Mouse (Mus musculus): ENCODE data around the gene Kcnab1.
"Not testable (repeated sequence)": the region's sequence is repeated elsewhere in the genome, so short reads cannot be mapped to it uniquely, and the experiment has no call there.

The Kcnab1 gene

DNA sequence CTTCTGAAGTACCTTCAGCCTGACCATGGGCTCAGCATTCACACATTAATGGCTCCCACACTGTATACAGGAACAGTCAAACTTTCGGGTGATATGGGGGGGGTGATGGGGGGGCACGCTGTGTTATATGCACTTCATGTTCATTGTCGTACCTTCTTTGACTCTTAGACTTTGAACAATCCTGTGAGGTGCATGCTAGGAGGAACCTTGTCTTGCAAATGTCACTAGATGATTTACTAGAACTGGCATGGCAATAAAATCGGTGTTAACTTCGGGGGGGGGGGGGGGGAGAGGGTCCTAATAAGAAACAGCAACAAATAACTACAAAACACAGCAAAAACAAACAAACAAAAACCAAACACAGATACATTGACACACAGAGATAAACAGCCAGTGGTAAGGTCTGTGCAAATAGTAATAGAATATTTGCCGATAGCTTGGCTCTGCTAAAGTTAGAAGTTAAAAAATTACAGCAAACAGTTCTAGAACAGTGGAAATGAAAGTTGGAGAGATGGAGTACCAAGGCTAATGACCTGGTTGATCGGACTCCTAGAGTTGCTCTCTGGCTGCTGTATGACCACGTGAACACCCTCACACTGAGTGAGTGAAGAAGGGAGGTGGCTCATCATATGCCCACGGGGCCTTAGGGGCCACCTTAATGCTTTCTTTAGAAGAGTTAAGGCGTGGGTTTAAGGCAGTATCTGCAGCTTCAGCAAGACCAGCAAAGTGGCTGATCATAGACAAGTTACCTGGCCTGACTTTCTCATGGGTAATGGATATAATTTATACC lies 256.9 kb downstream of the Kcnab1 start:
- DNase-seq (ENCODE audit: low spot score in 2 of 2): no peak

DNA sequence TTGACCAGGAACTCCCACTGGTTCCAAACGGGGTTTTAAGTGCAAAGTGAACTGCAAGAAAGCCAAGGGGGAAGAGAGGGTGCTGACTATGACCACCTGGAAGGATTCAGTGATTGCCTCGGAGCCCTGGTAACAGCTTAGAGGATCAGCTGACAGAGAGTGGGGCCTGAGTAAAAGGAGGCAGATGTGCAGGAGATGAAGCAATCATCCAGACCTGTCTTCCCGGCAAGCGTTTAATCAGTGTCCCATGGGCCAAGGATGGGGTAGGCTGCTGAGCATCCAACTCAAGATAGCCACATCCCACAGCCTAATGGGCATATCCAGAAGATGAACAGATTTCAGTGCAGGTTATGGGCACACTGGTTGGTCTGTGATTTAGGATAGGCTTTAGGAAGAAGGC lies 258.8 kb downstream of the Kcnab1 start:
- DNase-seq (ENCODE audit: low spot score in 2 of 2): no peak

DNA sequence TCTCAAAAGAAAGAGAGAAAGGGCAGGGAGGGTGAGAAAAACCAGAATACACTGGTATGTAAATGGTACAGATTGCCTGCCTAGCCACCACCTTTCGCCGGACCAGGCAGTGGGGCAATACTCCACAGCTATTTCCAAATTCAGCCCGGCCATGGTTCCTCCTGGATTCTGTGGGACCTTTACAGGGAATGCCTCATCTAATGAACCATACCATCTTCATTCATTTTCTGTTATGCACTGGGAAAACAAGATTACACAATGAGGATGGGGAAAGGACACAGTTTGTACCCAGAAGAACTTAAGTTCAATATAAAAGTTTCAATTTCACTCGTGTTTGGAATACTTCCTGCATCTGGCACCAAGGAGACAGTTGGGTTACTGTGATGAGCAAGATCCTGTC lies 263.4 kb downstream of the Kcnab1 start:
- DNase-seq (ENCODE audit: low spot score in 2 of 2): no peak

DNA sequence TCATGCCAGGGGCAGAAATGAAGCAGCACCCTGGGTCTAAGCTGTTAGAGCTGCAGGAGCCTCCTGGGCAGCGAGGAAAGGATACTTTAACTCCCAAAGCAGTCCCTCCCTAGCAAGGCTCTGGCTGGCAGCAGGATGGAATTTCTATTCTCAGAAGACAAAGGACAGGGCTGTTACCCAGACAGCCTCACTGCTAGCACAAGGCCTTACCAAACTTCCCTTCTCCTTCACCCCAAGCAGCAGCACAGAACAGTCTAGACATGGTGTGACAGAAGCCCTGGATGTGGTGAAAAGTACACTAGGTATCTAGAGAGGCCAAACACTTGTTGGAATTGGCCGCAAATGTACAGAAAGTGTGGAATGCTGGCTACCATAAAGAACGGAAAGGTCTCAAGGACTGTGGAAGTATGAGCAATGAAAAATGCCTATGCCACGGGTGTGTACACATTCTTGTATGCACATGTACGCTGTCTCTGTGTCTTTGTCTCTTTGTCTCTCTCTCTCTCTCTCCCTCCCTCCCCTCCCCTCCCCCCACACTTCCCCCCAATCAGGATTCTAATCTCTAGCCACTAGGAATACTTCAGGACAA lies 264.5 kb downstream of the Kcnab1 start:
- DNase-seq (ENCODE audit: low spot score in 2 of 2): no peak

GRCm38 (mm10) chr3:65374729-65375128 lies 265.5 kb downstream of the Kcnab1 start:
- DNase-seq (ENCODE audit: low spot score in 2 of 2): no peak

DNA sequence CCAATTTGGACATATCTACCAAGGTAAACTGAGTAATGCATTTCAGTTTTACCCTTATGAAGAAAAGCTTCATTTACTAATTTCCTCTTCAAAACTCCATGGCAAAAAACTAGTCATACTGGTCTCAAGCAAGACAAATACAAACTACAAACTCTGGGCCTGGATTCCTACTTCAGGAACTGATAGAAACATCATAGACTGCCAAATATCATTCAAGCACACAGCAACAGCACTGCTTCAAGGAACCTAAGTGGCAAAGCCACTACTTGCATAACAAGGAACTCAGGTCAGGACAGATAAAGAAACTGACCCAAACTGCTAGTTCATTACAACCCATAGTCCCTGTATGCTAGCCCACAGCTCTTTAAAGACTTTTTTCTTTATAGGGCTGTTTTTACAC lies 269.5 kb downstream of the Kcnab1 start:
- no peak for DNase-seq (ENCODE audit: low spot score in 2 of 2)

DNA sequence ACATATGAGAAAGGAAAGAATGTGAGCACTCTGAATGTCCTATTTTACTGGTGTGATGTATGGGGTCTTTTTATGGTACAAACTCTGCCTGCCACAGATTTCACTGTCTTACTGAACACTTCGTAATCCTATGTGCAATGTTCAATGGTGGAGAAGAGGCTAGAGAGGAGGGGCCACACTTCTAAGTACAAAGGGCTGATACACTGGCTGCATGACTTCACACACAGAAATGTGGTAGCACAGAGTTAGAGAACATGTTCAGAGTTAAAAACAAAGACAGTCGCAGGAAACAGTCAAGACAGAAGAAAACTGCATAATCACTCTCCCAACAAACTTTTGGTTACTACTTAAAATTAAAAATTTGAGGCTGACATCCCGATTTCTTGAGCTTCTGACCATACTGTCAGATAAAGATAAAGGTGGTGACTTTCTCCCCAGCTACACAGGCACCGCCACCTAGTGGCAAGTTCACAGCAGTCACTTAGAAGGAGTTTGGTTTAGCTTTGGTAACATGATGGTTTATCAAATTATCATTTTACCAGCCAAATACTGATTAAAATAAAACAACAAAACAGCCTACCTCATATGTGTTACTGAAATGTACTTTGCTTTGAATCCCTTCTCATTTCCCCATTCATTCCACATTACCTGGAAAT lies 270.8 kb downstream of the Kcnab1 start:
- DNase-seq (ENCODE audit: low spot score in 2 of 2): peak in 1 of 2 experiments; percentile 21

GRCm38 (mm10) chr3:65381094-65381493 lies 271.9 kb downstream of the Kcnab1 start:
- no peak for DNase-seq (ENCODE audit: low spot score in 2 of 2)

DNA sequence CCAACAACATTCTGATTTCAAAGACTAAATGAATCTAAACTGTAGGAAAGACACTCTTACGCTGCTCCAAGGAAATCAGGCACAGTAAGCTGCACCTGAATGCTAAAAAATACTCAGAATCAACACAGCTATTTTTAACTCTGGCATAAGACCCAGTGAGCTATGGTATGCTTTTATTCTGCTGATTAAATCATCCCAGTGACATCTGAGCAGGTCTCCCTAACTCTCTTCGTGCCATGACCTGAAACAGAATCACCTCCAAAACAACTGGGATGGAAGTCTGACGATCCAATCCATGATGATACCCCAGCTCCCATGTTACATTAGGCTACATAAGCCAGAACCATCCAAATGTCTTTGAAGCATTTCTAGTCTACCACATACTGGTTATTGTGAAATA lies 275.2 kb downstream of the Kcnab1 start:
- no peak for DNase-seq (ENCODE audit: low spot score in 2 of 2)

DNA sequence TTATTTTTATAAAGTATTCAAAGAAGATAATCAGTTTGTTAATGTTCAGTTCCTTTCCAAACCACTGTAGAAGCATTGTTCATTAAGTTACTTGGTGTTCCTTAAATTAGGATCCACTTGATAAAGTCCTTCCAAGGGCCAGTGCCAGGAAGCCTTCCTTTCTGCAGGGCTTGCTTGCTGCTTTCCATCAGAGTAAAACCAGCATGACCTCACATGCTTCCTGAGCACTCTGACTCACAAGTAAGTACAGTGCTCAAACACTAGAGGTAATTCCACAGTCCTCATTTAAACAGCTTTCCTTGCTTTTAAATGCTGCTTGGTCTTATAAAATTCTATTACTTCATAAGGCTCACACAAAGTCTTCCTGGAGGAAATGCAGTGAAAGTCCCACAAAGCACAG lies 276.6 kb downstream of the Kcnab1 start:
- DNase-seq (ENCODE audit: low spot score in 2 of 2): no peak

DNA sequence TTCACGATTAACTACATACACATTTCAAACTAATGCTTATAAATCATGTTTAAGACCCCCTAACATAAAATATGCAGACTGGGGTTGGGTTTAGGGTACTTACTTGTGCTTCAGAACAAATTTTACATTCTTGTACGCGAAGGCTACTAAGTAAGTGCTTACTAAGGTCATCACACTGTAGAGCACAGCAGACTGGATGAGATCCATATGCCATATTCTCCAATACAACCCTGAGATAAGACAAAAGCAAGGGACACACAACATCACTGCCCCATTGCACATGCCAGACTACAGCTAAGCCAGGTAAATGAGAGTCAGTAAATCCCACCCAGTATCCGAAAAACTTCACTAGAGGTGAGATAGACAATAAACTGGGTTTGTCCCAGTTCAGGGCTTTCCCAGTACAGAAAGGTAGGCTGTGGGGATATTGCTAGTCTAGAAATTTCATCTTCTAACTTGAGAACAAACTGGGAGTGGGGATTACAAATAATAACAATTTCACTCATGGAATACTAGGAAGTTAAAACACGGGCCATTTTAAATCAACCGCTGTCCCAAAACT lies 282.1 kb downstream of the Kcnab1 start:
- DNase-seq (ENCODE audit: low spot score in 2 of 2): no peak

GRCm38 (mm10) chr3:65391784-65392420 lies 282.7 kb downstream of the Kcnab1 start:
- DNase-seq (ENCODE audit: low spot score in 2 of 2): peak in 1 of 2 experiments; percentile 17

DNA sequence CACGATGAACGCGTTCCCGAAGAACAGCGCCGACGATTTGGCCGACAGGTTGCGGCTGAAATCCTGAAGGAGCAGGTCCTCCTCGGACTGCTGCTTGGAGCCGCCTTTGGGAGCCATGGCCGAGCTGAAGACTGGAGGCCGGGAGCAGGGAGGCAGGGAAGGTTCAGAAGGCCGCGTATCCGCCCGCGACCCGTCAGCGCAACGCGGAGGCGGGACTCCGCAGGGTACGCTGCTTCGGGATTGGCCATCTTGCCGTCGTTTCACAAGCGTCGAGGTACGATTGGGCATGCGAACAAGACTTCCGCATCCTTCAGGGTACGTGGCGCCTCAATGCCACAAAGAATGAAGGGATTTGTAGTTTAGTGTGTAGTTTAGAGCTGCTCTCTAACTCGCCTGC lies 283.2 kb downstream of the Kcnab1 start, which contains the start of gene Ssr3:
Gene Ssr3 (minus strand): TSS at position 203 of the 397 bp plus-strand sequence.
- DNase-seq (ENCODE audit: low spot score in 2 of 2): peak; percentile 96 to 99

DNA sequence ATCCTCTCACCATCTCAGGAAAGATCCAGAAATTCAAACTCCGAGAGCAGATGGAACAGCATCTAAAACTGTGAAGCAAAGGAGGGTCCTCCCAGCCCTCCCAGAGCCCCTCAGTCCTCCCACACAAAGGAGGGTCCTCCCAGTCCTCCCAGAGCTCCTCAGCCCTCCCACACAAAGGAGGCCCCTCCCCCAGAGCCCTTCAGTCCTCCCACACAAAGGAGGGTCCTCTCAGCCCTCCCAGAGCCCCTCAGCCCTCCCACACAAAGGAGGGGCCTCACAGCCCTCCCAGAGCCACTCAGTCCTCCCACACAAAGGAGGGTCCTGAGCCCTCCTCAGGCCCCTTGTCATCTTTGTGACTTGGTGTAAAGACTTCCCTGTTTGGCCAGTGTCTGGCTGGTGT lies 285.9 kb downstream of the Kcnab1 start:
- not testable (repeated sequence) for DNase-seq (ENCODE audit: low spot score in 2 of 2)

DNA sequence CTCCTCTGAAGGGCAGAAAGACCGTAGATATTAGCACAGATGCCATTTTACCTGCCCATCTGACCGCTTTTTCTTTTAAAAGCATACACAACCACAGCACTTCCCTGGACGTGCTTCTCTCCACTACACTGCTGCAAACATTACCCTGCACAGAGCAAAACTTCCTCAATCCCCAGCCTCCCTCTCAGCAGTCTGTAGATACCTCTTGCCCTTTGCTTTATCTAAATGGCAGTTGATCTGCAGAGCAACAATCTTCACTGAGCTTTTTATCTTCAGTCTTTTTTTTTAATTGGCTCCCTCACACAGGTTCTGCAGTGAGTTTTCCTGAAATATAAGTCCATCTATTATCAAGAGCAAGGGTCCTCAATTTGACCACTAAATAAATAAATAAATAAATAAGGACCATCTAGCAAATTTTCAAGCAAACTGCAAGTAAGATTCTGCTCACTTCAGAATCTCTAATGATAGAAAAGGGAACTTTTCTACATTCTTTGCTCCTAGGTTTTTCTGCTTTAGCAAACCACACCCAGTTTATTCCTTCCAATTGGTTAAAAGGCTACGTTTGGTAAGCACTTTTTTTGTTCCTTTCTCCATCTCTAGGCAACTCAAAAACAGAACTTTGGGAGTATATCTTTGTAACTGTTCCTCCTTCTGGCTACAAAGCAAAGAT lies 287.8 kb downstream of the Kcnab1 start:
- DNase-seq (ENCODE audit: low spot score in 2 of 2): no peak

DNA sequence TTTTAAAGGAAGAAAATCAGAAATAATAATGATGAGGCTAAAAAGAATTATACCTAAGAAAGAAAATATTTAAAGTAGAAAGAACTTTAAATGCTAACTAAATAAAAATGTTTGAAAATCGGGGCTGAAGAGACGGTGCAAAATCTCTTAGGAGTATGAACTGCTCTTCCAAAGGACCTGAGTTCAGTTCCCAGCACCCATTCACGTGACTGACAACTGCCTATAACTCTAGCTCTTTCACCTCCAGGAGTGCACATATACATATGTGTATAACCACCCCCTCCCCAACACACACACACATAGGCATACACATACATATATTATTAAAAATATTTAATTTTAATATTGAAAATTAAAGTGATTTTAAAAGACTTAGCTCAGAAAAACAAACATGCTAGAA lies 288.4 kb downstream of the Kcnab1 start:
- no peak for DNase-seq (ENCODE audit: low spot score in 2 of 2)

GRCm38 (mm10) chr3:65405781-65406180 lies 296.6 kb downstream of the Kcnab1 start:
- no peak for DNase-seq (ENCODE audit: low spot score in 2 of 2)

- no peak for DNase-seq (ENCODE audit: low spot score in 2 of 2)
These were observed 298.7 kb downstream of the Kcnab1 start for GRCm38 (mm10) chr3:65407891-65408290.

DNA sequence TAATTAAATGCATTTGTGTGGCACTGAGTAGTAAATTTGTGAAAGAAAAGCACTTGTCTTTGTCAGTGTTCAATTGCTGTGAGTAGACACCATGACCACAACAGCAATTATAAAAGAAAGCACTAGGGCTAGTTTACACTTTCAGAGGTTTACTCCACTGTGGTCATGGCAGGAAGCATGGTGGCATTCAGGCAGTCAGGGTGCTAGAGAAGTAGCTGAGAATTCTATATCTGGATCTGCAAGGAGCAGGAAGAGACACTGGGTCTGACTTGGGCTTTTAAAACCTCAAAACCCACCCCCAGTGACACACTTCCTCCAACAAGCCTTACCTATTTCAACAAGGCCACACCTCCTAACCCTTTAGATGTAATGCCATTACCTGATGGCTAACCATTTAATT lies 307.4 kb downstream of the Kcnab1 start:
- DNase-seq (ENCODE audit: low spot score in 2 of 2): no peak

DNA sequence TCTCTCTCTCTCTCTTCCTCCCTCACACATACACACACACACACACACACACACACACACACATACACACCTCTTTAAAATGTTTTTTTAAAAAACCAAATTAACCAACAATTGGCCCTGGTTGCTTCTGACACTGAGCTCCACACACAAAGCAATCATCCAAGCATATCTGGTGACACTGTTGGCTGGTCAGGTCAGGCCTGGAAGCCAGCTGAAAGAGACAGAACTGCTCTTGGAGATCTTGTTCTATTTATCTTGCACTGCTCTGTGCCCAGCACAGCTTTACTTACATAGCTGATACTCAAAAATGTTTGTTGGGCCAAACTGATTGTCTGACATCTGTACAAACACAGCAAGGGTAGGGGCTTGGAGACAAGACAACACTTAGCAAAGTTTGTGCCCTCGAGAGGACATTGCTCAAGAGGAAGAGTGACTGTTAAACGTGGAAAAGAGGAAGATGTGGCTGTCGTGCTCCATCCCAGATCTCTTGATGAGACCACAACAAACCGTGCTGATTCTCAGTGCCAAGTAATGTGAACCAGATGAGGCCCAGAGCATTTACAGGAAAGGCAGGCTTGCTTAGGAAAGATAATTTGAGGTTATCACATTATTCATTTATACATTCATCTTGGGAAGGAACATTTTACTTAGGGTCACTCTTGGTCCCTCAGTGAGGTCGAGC lies 308.9 kb downstream of the Kcnab1 start:
- no peak for DNase-seq (ENCODE audit: low spot score in 2 of 2)

DNA sequence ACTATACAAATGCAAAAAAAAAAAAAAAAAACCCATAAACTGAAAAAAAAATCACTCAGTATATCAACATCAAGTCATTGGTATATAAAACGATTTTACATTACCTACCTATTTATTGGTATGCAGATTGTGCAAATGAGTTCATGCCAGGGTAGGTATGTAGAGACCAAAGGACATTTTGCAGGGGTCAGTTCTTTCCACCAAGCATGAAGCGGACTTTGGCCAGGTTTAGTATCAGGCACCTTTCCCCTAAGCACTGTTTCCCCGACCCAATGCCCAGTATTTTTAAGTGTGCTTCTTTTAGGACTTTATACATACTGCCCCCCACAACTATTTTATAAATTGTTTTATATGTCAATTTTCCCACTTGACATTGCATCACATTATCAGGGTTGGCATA lies 310.5 kb downstream of the Kcnab1 start:
- DNase-seq (ENCODE audit: low spot score in 2 of 2): no peak
